Mouse (Mus musculus) embryonic facial prominence, embryonic 11.5 days (tissue): ENCODE measurements around the gene Gpa33. TPM values are rescaled to one million over a fixed set of nuclear protein-coding genes. Genes with fewer than 3 reads are reported as not detected.
A peak's percentile ranks its signal among the peaks of the same experiment; 100 is the strongest.

Experiments
- ATAC-seq: fragments of 200-750 bp; cut with Nextera tagmentation; replicated peaks from 2 replicates; pipeline ENCODE4 v1.8.0; 2017; ENCODE audit warnings: low read depth; ENCODE audit not compliant: insufficient number of reproducible peaks, low FRiP score, low TSS enrichment
- DNase-seq: peaks from one replicate; pipeline ENCODE4 v3.0.0-alpha.2; 2015; ENCODE audit warnings: low spot score
- H3K27ac ChIP-seq: fragments of 300-500 bp; sonication (generic); replicated peaks from 2 replicates; pipeline ENCODE4 v1.5.1; 2014; ENCODE audit warnings: mild to moderate bottlenecking, low read depth, low read length, control low read depth
- H3K27me3 ChIP-seq: fragments of 300-500 bp; sonication (generic); 2 replicates; pipeline ENCODE4 v1.6.1; 2014; ENCODE audit warnings: mild to moderate bottlenecking, low read length, moderate library complexity, mixed read lengths; ENCODE audit not compliant: control insufficient read depth, insufficient read depth
- H3K36me3 ChIP-seq: fragments of 300-500 bp; sonication (generic); replicated peaks from 2 replicates; pipeline ENCODE4 v1.6.1; 2014; ENCODE audit warnings: low read depth, mild to moderate bottlenecking, low read length, moderate library complexity, mixed read lengths; ENCODE audit not compliant: control insufficient read depth, insufficient read depth
- H3K4me1 ChIP-seq: fragments of 300-500 bp; sonication (generic); 2 replicates; pipeline ENCODE4 v1.6.1; 2014; ENCODE audit warnings: low read length, mixed read lengths; ENCODE audit not compliant: control insufficient read depth, insufficient read depth
- H3K4me2 ChIP-seq: fragments of 300-500 bp; sonication (generic); 2 replicates; pipeline ENCODE4 v1.6.1; 2014; ENCODE audit warnings: low read depth, mild to moderate bottlenecking, control low read depth, low read length, moderate library complexity
- H3K4me3 ChIP-seq: fragments of 300-500 bp; sonication (generic); 2 replicates; pipeline ENCODE4 v1.5.1; 2014; ENCODE audit warnings: low read depth, low read length, control low read depth
- H3K9ac ChIP-seq: fragments of 300-500 bp; sonication (generic); replicated peaks from 2 replicates; pipeline ENCODE4 v1.6.1; 2014; ENCODE audit warnings: mild to moderate bottlenecking, control low read depth, low read length
- H3K9me3 ChIP-seq: fragments of 300-500 bp; sonication (generic); replicated peaks from 2 replicates; pipeline ENCODE4 v1.6.1; 2016; ENCODE audit warnings: mild to moderate bottlenecking, low read length, inconsistent platforms, mixed read lengths; ENCODE audit not compliant: control insufficient read depth
- whole genome bisulfite sequencing: fragments of 180-500 bp; shearing (Covaris S2); extraction: QIAGEN DNeasy Blood & Tissue Kit; methylation state at CpG from one replicate; pipeline ENCODE4 v1.1.7; 2014; 5-methylcytosine and 5-hydroxymethylcytosine counted together
- polyA plus RNA-seq: library from polyadenylated mRNA; unstranded; fragments of >200 nt; fragmentation: Nextera tagmentation; extraction: Ambion mirVana; gene quantifications from 2 replicates; pipeline ENCODE4 v1.2.1, GENCODE M21; 2014

The Gpa33 gene
- polyA plus RNA-seq, 1 experiment from 2014 or later = 0.34 TPM

DNA sequence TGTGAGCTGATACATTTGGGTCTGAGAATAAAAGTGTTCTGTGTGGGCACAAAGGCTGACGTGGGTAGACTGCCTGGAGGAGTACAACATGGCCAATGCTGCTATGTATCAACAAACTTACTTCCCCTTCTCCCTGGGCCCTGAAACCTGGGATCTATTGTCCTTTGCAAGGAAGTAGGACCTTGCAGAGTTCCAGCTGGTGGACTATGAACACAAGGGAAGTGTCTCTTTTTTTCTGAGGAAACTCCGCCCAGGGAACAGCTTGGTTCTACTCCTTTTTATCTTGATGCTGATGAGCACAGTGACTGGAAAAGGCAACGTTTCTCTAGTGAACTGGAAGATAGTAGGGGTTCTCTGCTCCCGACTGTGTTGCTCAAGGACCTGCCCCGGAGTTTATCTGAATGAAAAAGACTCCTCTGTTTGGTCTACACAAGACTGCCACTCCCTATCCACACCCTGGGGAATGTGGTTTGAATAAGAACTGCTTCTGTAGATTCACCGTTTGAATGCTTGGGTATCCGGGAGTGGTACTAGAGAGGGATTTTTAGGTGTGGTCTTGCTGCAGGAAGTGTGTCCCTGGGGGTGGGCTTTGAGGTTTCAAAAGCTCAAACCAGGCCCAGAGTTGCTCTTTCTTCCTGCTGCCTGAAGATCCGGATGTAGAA lies 5.0 kb upstream of the Gpa33 start:
- WGBS = 63% methylated on average over 8 of the region's 8 CpGs

DNA sequence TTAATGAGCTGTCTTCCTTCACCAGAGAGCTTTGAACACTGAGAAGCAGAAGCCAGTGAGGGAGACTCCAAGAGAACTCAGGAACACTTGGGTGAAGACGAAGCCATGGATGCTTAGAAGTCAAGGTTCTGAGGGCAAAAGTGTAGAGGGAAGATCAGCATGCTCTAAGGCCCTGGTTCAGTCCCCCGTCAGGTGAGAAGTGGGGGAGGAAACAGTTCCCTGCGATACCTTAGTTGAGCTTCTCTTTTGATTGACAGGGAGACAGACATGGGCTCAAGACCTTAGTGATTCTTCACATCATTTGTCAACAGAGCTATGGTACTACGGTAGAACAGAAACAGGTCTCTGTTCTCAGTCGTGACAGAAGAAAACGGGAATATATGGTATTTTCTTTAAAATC lies 3.7 kb upstream of the Gpa33 start:
- Histone ChIP-seq H3K36me3 (no peaks in the 10 kb centered on the region), H3K9ac (no peak overlapping the region), H3K4me3 (no peak overlapping the region), H3K9me3 (no peaks in the 10 kb centered on the region), H3K27me3 (no peaks in the 10 kb centered on the region), H3K4me1 (no peaks in the 10 kb centered on the region; the same call in 1 of the 2 replicates), H3K4me2 (no peak overlapping the region), H3K27ac (no peak overlapping the region)
- DNase-seq (no peak), ATAC-seq (no peak)
- WGBS = 85% methylated on average over 6 of the region's 6 CpGs

More for the DNA sequence above, 5.0 kb upstream of the Gpa33 start:
- Histone ChIP-seq H3K27ac (no peak overlapping the region), H3K27me3 (no peaks in the 10 kb centered on the region), H3K36me3 (no peaks in the 10 kb centered on the region), H3K4me3 (no peak overlapping the region), H3K9me3 (no peaks in the 10 kb centered on the region), H3K4me1 (no peaks in the 10 kb centered on the region; the same call in 1 of the 2 replicates), H3K9ac (no peak overlapping the region), H3K4me2 (no peak overlapping the region)
- DNase-seq = no peak
- no peak for ATAC-seq

DNA sequence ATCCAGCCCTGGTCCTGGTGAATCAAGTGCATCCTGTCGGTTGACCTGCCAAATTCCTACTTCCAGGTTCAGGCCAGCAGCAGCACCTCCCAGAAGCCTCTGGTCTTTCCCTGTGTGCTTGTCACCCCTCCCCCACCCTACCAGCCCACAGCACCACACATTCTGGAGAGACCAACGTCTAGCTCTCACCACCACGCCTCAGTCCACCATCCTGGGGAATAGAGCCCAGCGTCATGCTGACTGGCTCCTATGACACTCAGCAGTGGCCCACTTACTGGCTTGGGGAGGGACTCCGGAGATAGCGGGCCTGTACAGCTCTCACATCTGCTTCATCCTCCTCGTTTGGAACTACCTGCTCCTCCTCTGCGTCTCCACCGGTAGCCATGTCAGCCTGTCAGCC lies 3.2 kb upstream of the Gpa33 start:
- DNase-seq (no peak), ATAC-seq (no peak)
- H3K4me2 ChIP-seq = no peak overlapping the region
- no peaks in the 10 kb centered on the region for H3K27me3 ChIP-seq
- no peak overlapping the region for H3K27ac ChIP-seq
- H3K4me3 ChIP-seq = no peak overlapping the region
- WGBS = 49% methylated on average over 9 of the region's 9 CpGs
- H3K9me3 ChIP-seq = no peaks in the 10 kb centered on the region
- H3K9ac ChIP-seq = no peak overlapping the region
- peaks cover 3% of the 10 kb centered on the region for H3K4me1 ChIP-seq
- H3K36me3 ChIP-seq = no peaks in the 10 kb centered on the region

DNA sequence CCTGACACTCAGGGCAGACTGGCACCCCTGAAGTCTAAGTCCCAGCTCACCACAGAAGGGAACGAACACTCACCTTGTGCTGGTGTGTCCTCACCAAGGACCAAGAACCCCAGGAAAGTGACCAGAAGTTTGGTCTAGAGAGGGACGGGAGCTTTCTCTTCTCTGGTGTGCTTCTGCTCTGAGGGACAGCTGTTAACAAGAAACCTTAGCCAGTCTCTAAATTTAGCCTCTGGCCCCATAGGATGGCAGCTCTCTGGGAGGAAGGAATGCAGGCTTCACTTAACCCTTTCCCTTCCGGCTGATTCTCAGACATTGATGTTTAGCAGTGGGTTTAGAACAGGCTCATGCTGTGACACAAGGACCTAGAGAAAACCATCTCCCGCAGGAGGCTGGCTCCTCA lies 2.3 kb upstream of the Gpa33 start, which contains the start of gene Dusp27:
Gene Dusp27, minus strand, starts transcription at position 204 of the 400 bp plus-strand sequence.
- H3K27ac ChIP-seq = no peak within 1 kb of the TSS
- no peaks in the 10 kb centered on the region for H3K36me3 ChIP-seq
- H3K9ac ChIP-seq = no peak within 1 kb of the TSS
- H3K4me3 ChIP-seq = no peak within 1 kb of the TSS
- H3K9me3 ChIP-seq = no peaks in the 10 kb centered on the region
- ATAC-seq (no peak), DNase-seq (peak; percentile 73)
- peaks cover 11% of the 10 kb centered on the region for H3K4me1 ChIP-seq
- H3K27me3 ChIP-seq = no peaks in the 10 kb centered on the region
- H3K4me2 ChIP-seq = 0 out of 2 replicates have a peak within 1 kb of the TSS, but pooled peaks have one; percentile 7
- WGBS = 36% methylated on average over 4 of the region's 4 CpGs

DNA sequence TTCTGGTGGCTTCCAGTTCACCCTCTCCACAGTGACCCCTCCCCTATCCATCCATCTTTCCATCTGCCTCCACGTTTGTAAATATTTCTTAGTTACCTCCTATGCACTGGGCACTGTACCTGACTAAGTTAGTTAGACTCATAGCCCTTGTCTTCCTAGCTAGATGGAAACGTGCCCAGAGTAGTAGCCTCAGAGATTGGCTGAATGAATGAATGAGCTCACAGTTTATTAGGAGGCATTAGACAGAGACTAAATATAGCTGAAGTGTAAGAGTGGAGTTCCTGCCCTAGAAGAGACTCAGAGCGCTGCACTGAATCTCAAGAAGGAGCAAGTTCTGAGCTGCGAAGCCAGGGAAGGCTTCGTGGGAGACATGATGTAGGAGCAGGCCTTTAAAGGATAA lies 1.5 kb upstream of the Gpa33 start:
- Histone ChIP-seq H3K9ac (no peak overlapping the region), H3K27me3 (no peaks in the 10 kb centered on the region), H3K27ac (no peak overlapping the region), H3K9me3 (no peaks in the 10 kb centered on the region), H3K4me2 (no peak overlapping the region), H3K4me1 (peaks cover 11% of the 10 kb centered on the region), H3K4me3 (no peak overlapping the region), H3K36me3 (no peaks in the 10 kb centered on the region)
- no peak for DNase-seq
- 96% methylated on average over 5 of the region's 5 CpGs for WGBS
- no peak for ATAC-seq

GRCm38 (mm10) chr1:166132367-166132766 lies 2.3 kb downstream of the Gpa33 start:
- WGBS = 28% methylated on average over 4 of the region's 4 CpGs
- no peak overlapping the region for H3K27ac ChIP-seq

DNA sequence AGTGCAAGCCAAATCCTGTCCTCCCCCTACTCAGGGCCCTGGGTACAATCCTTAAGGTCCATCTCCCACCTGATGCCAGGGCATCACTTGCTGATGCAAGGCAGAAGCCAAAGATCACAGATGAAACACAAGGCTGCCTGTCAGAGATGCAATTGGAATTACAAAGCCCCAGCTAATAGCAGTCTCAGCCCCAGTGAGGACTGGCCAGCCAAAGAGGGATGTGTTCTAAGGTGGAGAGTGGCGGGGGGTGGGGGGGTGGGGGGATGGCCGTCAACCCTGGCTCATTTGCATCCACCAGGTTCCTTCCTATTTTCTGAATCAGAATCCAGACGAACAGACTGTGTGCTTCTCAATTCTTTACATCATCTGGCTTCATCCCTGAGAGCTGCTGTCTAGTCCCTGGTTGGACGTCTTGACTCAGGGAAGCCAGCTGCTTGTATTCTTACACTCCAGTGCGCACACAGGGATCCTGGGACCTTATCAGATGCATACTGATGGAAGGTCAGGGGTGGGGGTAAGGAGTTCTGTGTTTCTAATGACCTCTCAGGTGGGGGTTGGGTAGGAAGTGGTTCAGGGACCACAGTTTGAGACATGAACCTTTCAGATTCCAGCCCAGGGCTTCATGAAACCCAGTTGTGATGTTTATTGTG lies 5.2 kb downstream of the Gpa33 start:
- DNase-seq = no peak
- Histone ChIP-seq H3K9ac (no peak overlapping the region), H3K4me2 (no peak overlapping the region), H3K27ac (no peak overlapping the region), H3K9me3 (no peaks in the 10 kb centered on the region), H3K4me3 (no peak overlapping the region), H3K27me3 (no peaks in the 10 kb centered on the region), H3K4me1 (peaks cover 11% of the 10 kb centered on the region), H3K36me3 (no peaks in the 10 kb centered on the region)
- WGBS = 38% methylated on average over 5 of the region's 5 CpGs
- no peak for ATAC-seq

More at GRCm38 (mm10) chr1:166132367-166132766, 2.3 kb downstream of the Gpa33 start:
- peaks cover 11% of the 10 kb centered on the region for H3K4me1 ChIP-seq
- no peaks in the 10 kb centered on the region for H3K9me3 ChIP-seq
- ATAC-seq = no peak
- no peak for DNase-seq
- no peak overlapping the region for H3K4me3 ChIP-seq
- H3K9ac ChIP-seq = no peak overlapping the region
- H3K4me2 ChIP-seq = no peak overlapping the region
- no peaks in the 10 kb centered on the region for H3K36me3 ChIP-seq
- H3K27me3 ChIP-seq = no peaks in the 10 kb centered on the region

GRCm38 (mm10) chr1:166137244-166137938 lies 7.4 kb downstream of the Gpa33 start:
- ATAC-seq (no peak), DNase-seq (no peak)
- no peaks in the 10 kb centered on the region for H3K9me3 ChIP-seq
- H3K4me2 ChIP-seq = no peak overlapping the region
- peaks cover 1% of the 10 kb centered on the region; the same call in 1 of the 2 replicates for H3K4me1 ChIP-seq
- no peak overlapping the region for H3K9ac ChIP-seq
- no peaks in the 10 kb centered on the region for H3K36me3 ChIP-seq
- no peak overlapping the region for H3K4me3 ChIP-seq
- no peaks in the 10 kb centered on the region for H3K27me3 ChIP-seq
- H3K27ac ChIP-seq = no peak overlapping the region
- 79% methylated on average over 7 of the region's 7 CpGs for WGBS
